Mouse (Mus musculus): ENCODE results near the gene Atp6v0a1.

- TF ChIP-seq CTCF (conservative IDR thresholded peaks at IDR 0.05; ENCODE audit: insufficient read depth, insufficient read length, low read depth, low read length) = no peak
- TF ChIP-seq POLR2A (IDR thresholded peaks at IDR 0.05; ENCODE audit: low read depth, low read length) = no peak
Measured at GRCm38 (mm10) chr11:101080421-101080820, 71.2 kb downstream of the Atp6v0a1 start.

All from kidney, adult 2 months (tissue).